Mouse (Mus musculus) G1E (cell line): Measurements from ENCODE around the gene Uck2. TPM values are rescaled to one million over a fixed set of nuclear protein-coding genes. Genes with fewer than 3 reads are reported as not detected.

ENCODE experiments used
- ATAC-seq: 2 replicates; pipeline ENCODE4 v1.8.0; 2016; ENCODE audit warnings: mild to moderate bottlenecking; ENCODE audit not compliant: insufficient number of reproducible peaks, poor library complexity, low FRiP score, severe bottlenecking; ENCODE audit errors: extremely low read depth
- DNase-seq: peaks from one replicate; pipeline ENCODE4 v3.0.0; 2012; ENCODE audit warnings: low spot score
- H3K27me3 ChIP-seq: 2 replicates; pipeline ENCODE4 v1.6.1; 2012; ENCODE audit warnings: mild to moderate bottlenecking, low read length, inconsistent platforms; ENCODE audit not compliant: insufficient read depth
- H3K36me3 ChIP-seq: replicated peaks from 2 replicates; pipeline ENCODE3; 2012; ENCODE audit warnings: mild to moderate bottlenecking, inconsistent platforms
- H3K4me1 ChIP-seq: 2 replicates; pipeline ENCODE4 v1.6.1; 2012; ENCODE audit warnings: low read depth, low read length, inconsistent platforms, mixed read lengths; ENCODE audit not compliant: insufficient read depth
- H3K4me3 ChIP-seq: 2 replicates; pipeline ENCODE4 v1.5.1; 2012; ENCODE audit warnings: low read depth, mild to moderate bottlenecking, inconsistent platforms, low read length, moderate library complexity, mixed read lengths
- H3K9me3 ChIP-seq: replicated peaks from 2 replicates; pipeline ENCODE4 v1.6.1; 2012; ENCODE audit warnings: inconsistent platforms
- CTCF ChIP-seq: IDR thresholded peaks from 2 replicates; pipeline ENCODE4 v1.5.1; 2012; ENCODE audit warnings: low read depth, low read length, inconsistent platforms, mixed read lengths
- GATA1 ChIP-seq: IDR thresholded peaks from 2 replicates; pipeline ENCODE4 v1.6.1; 2012; ENCODE audit warnings: borderline replicate concordance, low read length, inconsistent platforms, mixed read lengths
- GATA2 ChIP-seq: IDR thresholded peaks from 2 replicates; pipeline ENCODE4 v1.6.1; 2012; ENCODE audit warnings: low read depth, low read length, inconsistent platforms, borderline replicate concordance
- POLR2AphosphoS5 ChIP-seq: IDR thresholded peaks from 2 replicates; pipeline ENCODE4 v1.6.1; 2012; ENCODE audit warnings: low read depth, low read length, inconsistent platforms; ENCODE audit not compliant: insufficient replicate concordance
- TAL1 ChIP-seq: conservative IDR thresholded peaks from 2 replicates; pipeline ENCODE4 v1.6.1; 2012; ENCODE audit warnings: low read depth, low read length, inconsistent platforms, mixed read lengths
- polyA plus RNA-seq: library from polyadenylated mRNA; stranded (reverse); fragments of >175 nt; gene quantifications from 2 replicates; pipeline ENCODE4 v1.2.3, GENCODE M21; 2012
- total RNA-seq, 2 experiments: library from RNA; stranded (forward) in 1 of 2; stranded (reverse) in 1 of 2; fragments of 200-1000 nt in 1 of 2; fragments of >200 nt in 1 of 2; fragmentation: Nextera tagmentation in 1 of 2; gene quantifications; 2 replicates each; pipeline ENCODE4 v1.2.3; 2014 to 2017

The Uck2 gene
- total and polyA plus RNA-seq, 3 experiments = 249 to 555 (median 465) TPM

DNA sequence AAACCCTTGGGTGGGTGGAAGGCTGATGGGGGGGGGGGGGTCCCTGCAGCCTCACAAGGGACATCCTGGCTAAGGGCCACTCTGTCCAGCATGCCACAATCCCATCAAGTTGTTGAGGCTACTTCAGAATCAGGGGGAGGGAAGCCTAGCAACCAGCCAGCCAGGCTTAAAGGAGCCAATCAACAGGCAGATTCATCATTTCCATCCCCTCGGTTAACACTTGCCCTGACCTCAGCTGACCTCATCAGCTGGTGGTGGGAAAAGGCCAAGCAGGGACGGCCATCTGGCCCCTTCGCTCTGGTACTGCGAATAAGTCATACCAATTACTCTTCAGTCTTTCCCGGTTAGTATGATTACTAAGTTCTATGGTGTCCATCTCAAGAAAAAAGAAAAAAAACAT is 44.8 kb downstream of the Uck2 start:
- Histone ChIP-seq H3K36me3 (peaks cover 90% of the 10 kb centered on the region), H3K9me3 (no peaks in the 10 kb centered on the region), H3K4me3 (no peak overlapping the region), H3K27me3 (no peaks in the 10 kb centered on the region), H3K4me1 (peaks cover 93% of the 10 kb centered on the region)
- ATAC-seq = no peak
- no peak for DNase-seq
- TF ChIP-seq GATA2 (no peak), GATA1 (no peak), POLR2AphosphoS5 (no peak), TAL1 (no peak)

DNA sequence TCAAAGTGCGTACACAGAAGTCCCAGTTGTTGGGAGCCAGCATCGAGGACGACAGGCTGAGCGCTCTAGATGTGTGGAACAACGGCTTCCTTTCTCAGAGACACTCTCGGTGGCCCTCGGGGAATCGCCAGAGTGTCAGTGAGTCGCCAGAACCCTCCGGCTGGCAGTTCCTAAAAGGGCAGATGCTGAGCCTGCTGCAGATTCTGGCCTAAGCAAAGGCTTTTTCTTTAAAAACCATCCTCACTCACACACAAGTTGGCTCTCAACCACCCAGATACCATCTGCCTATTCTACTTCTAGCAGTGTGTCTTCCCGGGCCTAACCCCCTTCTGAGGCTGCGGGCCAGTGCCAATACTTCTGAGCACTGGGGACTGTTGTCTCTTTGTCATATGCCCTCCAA is 45.2 kb downstream of the Uck2 start:
- peaks cover 92% of the 10 kb centered on the region for H3K4me1 ChIP-seq
- peaks cover 91% of the 10 kb centered on the region for H3K36me3 ChIP-seq
- TF ChIP-seq TAL1 = no peak
- TF ChIP-seq CTCF = no peak
- no peak for TF ChIP-seq GATA2
- no peak for TF ChIP-seq POLR2AphosphoS5
- TF ChIP-seq GATA1 = no peak
- H3K4me3 ChIP-seq = no peak overlapping the region
- ATAC-seq = no peak
- no peaks in the 10 kb centered on the region for H3K9me3 ChIP-seq
- DNase-seq = no peak
- H3K27me3 ChIP-seq = no peaks in the 10 kb centered on the region

DNA sequence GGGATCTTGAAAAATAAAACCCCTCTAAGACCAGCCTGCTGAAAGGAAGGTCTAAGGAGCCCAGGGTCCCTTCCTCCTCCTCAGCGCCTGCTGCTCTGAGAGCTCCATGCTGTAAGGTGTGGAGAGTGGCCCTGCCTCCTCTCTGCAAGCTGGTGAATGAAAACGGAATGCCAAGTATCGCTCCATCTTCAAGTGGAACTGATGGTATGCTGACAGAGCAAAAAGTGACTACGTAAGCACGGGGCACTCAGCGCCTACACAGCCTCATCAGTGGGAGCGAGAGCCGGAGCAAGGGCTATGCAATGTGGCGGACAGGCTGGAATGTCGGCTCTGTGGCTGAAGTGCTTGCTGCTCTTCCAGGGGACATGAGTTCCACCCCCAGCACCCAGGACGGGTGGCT is 47.3 kb downstream of the Uck2 start:
- no peaks in the 10 kb centered on the region for H3K27me3 ChIP-seq
- TF ChIP-seq GATA1 (no peak), GATA2 (no peak), POLR2AphosphoS5 (no peak), CTCF (no peak), TAL1 (no peak)
- H3K36me3 ChIP-seq = peaks cover 93% of the 10 kb centered on the region
- no peak for ATAC-seq
- no peak overlapping the region for H3K4me3 ChIP-seq
- H3K4me1 ChIP-seq = peaks cover 79% of the 10 kb centered on the region
- no peak for DNase-seq
- H3K9me3 ChIP-seq = no peaks in the 10 kb centered on the region

DNA sequence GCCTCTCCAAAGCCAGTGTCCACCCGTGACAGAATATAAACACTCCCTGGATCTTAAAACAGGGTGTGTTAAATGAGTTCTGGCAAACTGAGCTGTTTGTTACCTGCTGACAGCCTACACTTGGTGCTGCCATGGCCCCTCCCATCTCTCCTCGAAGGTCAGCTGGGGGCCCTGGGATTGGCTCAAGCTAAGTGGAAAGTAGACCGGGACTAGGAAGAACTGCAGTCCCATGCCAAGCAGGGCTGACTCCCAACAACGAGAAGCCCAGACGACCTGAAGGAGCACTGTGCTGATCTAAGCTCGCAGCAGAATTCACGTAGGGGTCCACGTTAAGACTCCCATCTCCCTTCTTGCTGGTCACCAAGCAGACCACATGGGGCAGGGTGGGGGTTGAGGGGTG is 48.3 kb downstream of the Uck2 start:
- Histone ChIP-seq H3K4me3 (no peak overlapping the region), H3K4me1 (peaks cover 76% of the 10 kb centered on the region), H3K36me3 (peaks cover 94% of the 10 kb centered on the region), H3K27me3 (no peaks in the 10 kb centered on the region), H3K9me3 (no peaks in the 10 kb centered on the region)
- DNase-seq = no peak
- ATAC-seq = no peak
- TF ChIP-seq GATA2 (no peak), CTCF (no peak), TAL1 (no peak), GATA1 (no peak), POLR2AphosphoS5 (no peak)

DNA sequence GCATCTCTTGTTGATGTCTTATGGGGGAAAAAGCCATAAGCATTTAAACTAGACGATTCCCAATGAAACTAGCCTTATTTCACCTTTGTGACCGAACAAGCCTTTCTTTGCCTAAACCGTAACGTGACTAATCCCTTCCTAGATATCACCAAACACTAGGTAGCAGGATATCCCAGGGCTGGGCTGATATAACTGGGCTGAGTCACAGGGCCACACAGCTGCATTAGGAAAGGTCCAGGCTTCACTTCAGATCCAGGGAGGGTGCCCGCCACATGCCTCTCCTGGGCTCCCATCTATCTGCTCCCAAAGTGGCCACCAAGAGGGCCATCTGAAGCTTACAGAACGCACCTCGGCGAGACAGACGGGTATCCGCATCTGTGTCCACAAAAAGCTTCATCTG is 50.8 kb downstream of the Uck2 start:
- Histone ChIP-seq H3K27me3 (no peaks in the 10 kb centered on the region), H3K4me1 (peaks cover 58% of the 10 kb centered on the region), H3K9me3 (no peaks in the 10 kb centered on the region), H3K36me3 (peaks cover 96% of the 10 kb centered on the region), H3K4me3 (no peak overlapping the region)
- no peak for TF ChIP-seq CTCF
- TF ChIP-seq GATA2 = no peak
- no peak for TF ChIP-seq POLR2AphosphoS5
- no peak for TF ChIP-seq GATA1
- TF ChIP-seq TAL1 = no peak
- ATAC-seq = no peak
- no peak for DNase-seq

DNA sequence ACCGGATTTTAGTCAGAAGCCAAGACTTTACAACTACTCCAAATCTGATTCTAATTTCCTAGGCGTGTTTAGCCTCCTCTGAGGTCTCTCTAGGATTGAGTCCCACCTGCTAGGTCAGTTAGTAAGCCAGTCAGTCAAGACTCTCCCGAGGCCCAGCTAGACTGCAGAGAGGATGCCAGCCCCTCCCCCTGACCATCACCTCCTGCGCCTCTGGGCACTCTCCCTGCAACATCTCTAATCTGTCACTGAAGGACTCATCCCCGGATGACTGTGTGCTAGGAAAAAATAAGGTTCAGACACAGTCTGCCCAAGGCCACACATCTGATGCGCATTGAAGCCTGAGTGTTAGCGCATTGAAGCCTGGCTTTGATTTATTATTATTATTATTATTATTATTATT is 52.2 kb downstream of the Uck2 start:
- ATAC-seq (no peak), DNase-seq (no peak)
- TF ChIP-seq POLR2AphosphoS5 = no peak
- no peak for TF ChIP-seq CTCF
- no peak for TF ChIP-seq TAL1
- TF ChIP-seq GATA2 = no peak
- no peak for TF ChIP-seq GATA1
- Histone ChIP-seq H3K9me3 (no peaks in the 10 kb centered on the region), H3K36me3 (peaks cover 98% of the 10 kb centered on the region), H3K4me3 (no peak overlapping the region), H3K4me1 (peaks cover 48% of the 10 kb centered on the region), H3K27me3 (no peaks in the 10 kb centered on the region)
